Mouse (Mus musculus): Measurements from ENCODE around the gene Cuedc2.
A peak's percentile ranks its signal among the peaks of the same experiment; 100 is the strongest.

Gene Cuedc2

GRCm38 (mm10) chr19:46339287-46339971 lies 927 bp upstream of the Cuedc2 start:
- DNase-seq (ENCODE audit: low spot score) = peak; percentile 68

GRCm38 (mm10) chr19:46338942-46339286 lies 412 bp upstream of the Cuedc2 start:
- no peak for DNase-seq (ENCODE audit: low spot score)

- no peak for DNase-seq (ENCODE audit: low spot score)
Observed at GRCm38 (mm10) chr19:46337719-46338330, 677 bp downstream of the Cuedc2 start.

- no peak for DNase-seq (ENCODE audit: low spot score)
Observed at GRCm38 (mm10) chr19:46333906-46334305, 4.6 kb downstream of the Cuedc2 start.

GRCm38 (mm10) chr19:46332721-46333339 lies 5.7 kb downstream of the Cuedc2 start:
- no peak for DNase-seq (ENCODE audit: low spot score)

GRCm38 (mm10) chr19:46331936-46332335 lies 6.6 kb downstream of the Cuedc2 start:
- DNase-seq (ENCODE audit: low spot score) = no peak

- no peak for DNase-seq (ENCODE audit: low spot score)
Observed at GRCm38 (mm10) chr19:46331326-46331725, 7.2 kb downstream of the Cuedc2 start.

- DNase-seq (ENCODE audit: low spot score) = no peak
Observed at GRCm38 (mm10) chr19:46330696-46331095, 7.8 kb downstream of the Cuedc2 start.

GRCm38 (mm10) chr19:46329951-46330350 lies 8.6 kb downstream of the Cuedc2 start:
- DNase-seq (ENCODE audit: low spot score) = peak; percentile 63

GRCm38 (mm10) chr19:46329031-46329641 lies 9.4 kb downstream of the Cuedc2 start:
- DNase-seq (ENCODE audit: low spot score) = no peak

GRCm38 (mm10) chr19:46328081-46329030 lies 10.1 kb downstream of the Cuedc2 start, which contains the start of gene Fbxl15:
Fbxl15 (plus strand) TSS chr19:46328184.
- peak; percentile 95 for DNase-seq (ENCODE audit: low spot score)

- no peak for DNase-seq (ENCODE audit: low spot score)
Observed at GRCm38 (mm10) chr19:46327531-46328064, 10.9 kb downstream of the Cuedc2 start.

- no peak for DNase-seq (ENCODE audit: low spot score)
Observed at GRCm38 (mm10) chr19:46326756-46327305, 11.7 kb downstream of the Cuedc2 start, which contains the start of gene Psd. Psd (minus strand) TSS chr19:46327156.

GRCm38 (mm10) chr19:46326019-46326755 lies 12.3 kb downstream of the Cuedc2 start:
- no peak for DNase-seq (ENCODE audit: low spot score)

GRCm38 (mm10) chr19:46324918-46325317 lies 13.6 kb downstream of the Cuedc2 start:
- DNase-seq (ENCODE audit: low spot score) = no peak

- DNase-seq (ENCODE audit: low spot score) = no peak
Observed at GRCm38 (mm10) chr19:46324366-46324765, 14.1 kb downstream of the Cuedc2 start.

- DNase-seq (ENCODE audit: low spot score) = no peak
Observed at GRCm38 (mm10) chr19:46323716-46324115, 14.8 kb downstream of the Cuedc2 start.

GRCm38 (mm10) chr19:46322996-46323572 lies 15.4 kb downstream of the Cuedc2 start:
- no peak for DNase-seq (ENCODE audit: low spot score)

- DNase-seq (ENCODE audit: low spot score) = no peak
Observed at GRCm38 (mm10) chr19:46322144-46322995, 16.1 kb downstream of the Cuedc2 start.

Measured in testis, postnatal 14 days (tissue).